Mouse (Mus musculus): Measurements from ENCODE around the gene Jkamp. TPM values are rescaled to one million over a fixed set of nuclear protein-coding genes. Genes with fewer than 3 reads are reported as not detected.

Jkamp gene
- polyA plus RNA-seq, 1 experiment from 2014 or later = 48.2 TPM

DNA sequence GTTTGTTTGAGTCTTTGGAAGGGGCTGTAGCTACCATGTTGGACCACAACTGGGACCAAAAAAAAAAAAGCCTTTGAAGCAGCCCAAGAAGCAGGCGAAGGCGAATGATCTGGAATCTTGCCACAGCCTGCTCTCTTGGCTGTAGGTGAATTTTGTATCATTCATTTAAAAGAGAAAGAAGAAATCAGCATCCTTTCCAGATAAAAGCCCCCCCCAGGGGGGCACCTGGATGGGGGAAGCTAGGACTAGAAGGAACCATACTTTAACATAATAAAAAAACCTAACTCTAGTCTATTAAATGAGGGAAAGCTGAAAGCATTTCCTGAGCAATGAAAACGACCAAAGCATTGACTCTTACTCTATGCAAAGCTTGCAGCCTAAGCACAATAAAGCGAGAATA lies 34.6 kb upstream of the Jkamp start:
- DNase-seq (ENCODE audit: low spot score) (no peak), ATAC-seq (replicated peaks; ENCODE audit: insufficient number of reproducible peaks, low FRiP score, low TSS enrichment, low read depth) (no peak)
- 82% methylated on average over 4 of the region's 4 CpGs for WGBS

DNA sequence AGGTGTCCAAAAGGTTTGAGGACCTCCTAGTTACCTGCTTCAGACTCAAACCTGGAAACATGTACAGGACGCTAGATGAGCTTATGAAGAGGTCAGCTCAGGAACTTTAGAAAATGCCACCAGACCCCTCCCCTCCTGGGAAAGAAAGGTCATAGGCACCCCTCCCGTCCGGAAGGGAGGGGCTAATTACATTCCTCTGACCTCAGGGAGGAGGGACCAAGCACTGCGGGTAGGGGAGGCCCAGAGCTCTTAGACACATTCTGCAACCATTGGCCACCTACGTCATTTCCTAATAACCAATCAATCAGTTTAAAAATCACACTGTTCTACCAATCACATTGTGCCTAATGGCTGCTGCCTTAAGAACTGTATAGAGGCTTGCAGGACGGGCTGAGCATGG lies 32.8 kb upstream of the Jkamp start:
- DNase-seq (ENCODE audit: low spot score) = no peak
- Histone ChIP-seq H3K36me3 (replicated peaks; ENCODE audit: control insufficient read depth, insufficient read depth, low read depth, low read length) (no peaks in the 10 kb centered on the region), H3K4me1 (ENCODE audit: control insufficient read depth, insufficient read depth, low read length) (no peaks in the 10 kb centered on the region), H3K4me2 (ENCODE audit: low read depth, low read length) (no peak overlapping the region), H3K27me3 (ENCODE audit: control insufficient read depth, insufficient read depth, low read length) (no peaks in the 10 kb centered on the region), H3K9me3 (replicated peaks; ENCODE audit: control insufficient read depth, low read length) (no peaks in the 10 kb centered on the region), H3K9ac (replicated peaks; ENCODE audit: low read length) (no peak overlapping the region), H3K4me3 (ENCODE audit: low read depth, low read length) (no peak overlapping the region), H3K27ac (replicated peaks; ENCODE audit: low read depth, low read length) (no peak overlapping the region)
- WGBS = 75% methylated on average over 6 of the region's 6 CpGs
- no peak for ATAC-seq (replicated peaks; ENCODE audit: insufficient number of reproducible peaks, low FRiP score, low TSS enrichment, low read depth)

More for the DNA sequence above, 34.6 kb upstream of the Jkamp start:
- H3K4me2 ChIP-seq (ENCODE audit: low read depth, low read length) = no peak overlapping the region
- no peaks in the 10 kb centered on the region for H3K36me3 ChIP-seq (replicated peaks; ENCODE audit: control insufficient read depth, insufficient read depth, low read depth, low read length)
- no peak overlapping the region for H3K4me3 ChIP-seq (ENCODE audit: low read depth, low read length)
- no peaks in the 10 kb centered on the region for H3K27me3 ChIP-seq (ENCODE audit: control insufficient read depth, insufficient read depth, low read length)
- no peaks in the 10 kb centered on the region for H3K4me1 ChIP-seq (ENCODE audit: control insufficient read depth, insufficient read depth, low read length)
- H3K9me3 ChIP-seq (replicated peaks; ENCODE audit: control insufficient read depth, low read length) = no peaks in the 10 kb centered on the region
- no peak overlapping the region for H3K9ac ChIP-seq (replicated peaks; ENCODE audit: low read length)
- H3K27ac ChIP-seq (replicated peaks; ENCODE audit: low read depth, low read length) = no peak overlapping the region

DNA sequence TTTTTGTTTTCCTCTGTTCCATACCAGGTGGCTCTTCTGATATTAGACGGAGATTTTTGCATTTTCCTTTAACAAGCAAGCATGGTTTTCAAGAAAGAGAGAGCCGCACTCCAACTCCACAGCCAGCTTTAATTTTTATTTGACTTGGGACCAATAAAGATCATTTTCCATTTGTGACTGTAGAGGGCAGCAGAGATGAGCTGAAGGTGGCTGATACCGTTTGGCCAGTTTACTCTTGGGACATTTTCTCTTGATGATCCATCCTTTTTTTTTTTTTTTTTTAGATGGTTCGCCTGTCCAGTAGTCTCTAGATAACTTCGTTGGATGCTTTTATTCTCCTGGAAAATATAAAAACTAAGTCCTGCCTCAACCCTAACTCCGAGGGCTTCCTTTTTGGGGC lies 32.1 kb upstream of the Jkamp start:
- H3K27me3 ChIP-seq (ENCODE audit: control insufficient read depth, insufficient read depth, low read length) = no peaks in the 10 kb centered on the region
- H3K4me1 ChIP-seq (ENCODE audit: control insufficient read depth, insufficient read depth, low read length) = no peaks in the 10 kb centered on the region
- DNase-seq (ENCODE audit: low spot score) (peak; percentile 56), ATAC-seq (replicated peaks; ENCODE audit: insufficient number of reproducible peaks, low FRiP score, low TSS enrichment, low read depth) (no peak)
- H3K27ac ChIP-seq (replicated peaks; ENCODE audit: low read depth, low read length) = no peak overlapping the region
- no peaks in the 10 kb centered on the region for H3K36me3 ChIP-seq (replicated peaks; ENCODE audit: control insufficient read depth, insufficient read depth, low read depth, low read length)
- H3K4me3 ChIP-seq (ENCODE audit: low read depth, low read length) = no peak overlapping the region
- H3K9me3 ChIP-seq (replicated peaks; ENCODE audit: control insufficient read depth, low read length) = no peaks in the 10 kb centered on the region
- no peak overlapping the region for H3K9ac ChIP-seq (replicated peaks; ENCODE audit: low read length)
- H3K4me2 ChIP-seq (ENCODE audit: low read depth, low read length) = no peak overlapping the region
- 43% methylated on average over 6 of the region's 6 CpGs for WGBS

DNA sequence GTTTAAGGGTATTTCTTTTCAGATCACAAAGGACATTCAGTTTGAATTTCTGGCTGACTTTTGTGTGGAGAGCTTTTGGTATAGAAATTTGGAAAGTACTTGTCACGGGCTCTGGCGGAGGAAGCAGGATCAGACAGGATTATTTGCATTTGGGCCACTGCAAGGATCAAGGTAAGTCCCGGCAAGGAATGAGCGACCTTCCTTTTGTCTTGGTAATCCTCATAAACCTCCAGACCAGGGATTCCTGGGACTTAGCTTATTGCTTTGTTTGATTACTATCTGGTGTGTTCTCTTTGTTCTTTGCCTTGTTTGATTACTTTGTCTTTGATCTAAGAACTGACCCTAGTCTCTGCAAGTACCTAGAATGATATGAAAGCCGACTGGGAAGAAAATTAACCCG lies 31.5 kb upstream of the Jkamp start:
- no peaks in the 10 kb centered on the region for H3K9me3 ChIP-seq (replicated peaks; ENCODE audit: control insufficient read depth, low read length)
- H3K4me2 ChIP-seq (ENCODE audit: low read depth, low read length) = no peak overlapping the region
- no peak overlapping the region for H3K4me3 ChIP-seq (ENCODE audit: low read depth, low read length)
- H3K27ac ChIP-seq (replicated peaks; ENCODE audit: low read depth, low read length) = no peak overlapping the region
- no peak for ATAC-seq (replicated peaks; ENCODE audit: insufficient number of reproducible peaks, low FRiP score, low TSS enrichment, low read depth)
- no peaks in the 10 kb centered on the region for H3K4me1 ChIP-seq (ENCODE audit: control insufficient read depth, insufficient read depth, low read length)
- no peaks in the 10 kb centered on the region for H3K36me3 ChIP-seq (replicated peaks; ENCODE audit: control insufficient read depth, insufficient read depth, low read depth, low read length)
- no peak overlapping the region for H3K9ac ChIP-seq (replicated peaks; ENCODE audit: low read length)
- WGBS = 37% methylated on average over 6 of the region's 6 CpGs
- H3K27me3 ChIP-seq (ENCODE audit: control insufficient read depth, insufficient read depth, low read length) = no peaks in the 10 kb centered on the region
- DNase-seq (ENCODE audit: low spot score) = no peak

DNA sequence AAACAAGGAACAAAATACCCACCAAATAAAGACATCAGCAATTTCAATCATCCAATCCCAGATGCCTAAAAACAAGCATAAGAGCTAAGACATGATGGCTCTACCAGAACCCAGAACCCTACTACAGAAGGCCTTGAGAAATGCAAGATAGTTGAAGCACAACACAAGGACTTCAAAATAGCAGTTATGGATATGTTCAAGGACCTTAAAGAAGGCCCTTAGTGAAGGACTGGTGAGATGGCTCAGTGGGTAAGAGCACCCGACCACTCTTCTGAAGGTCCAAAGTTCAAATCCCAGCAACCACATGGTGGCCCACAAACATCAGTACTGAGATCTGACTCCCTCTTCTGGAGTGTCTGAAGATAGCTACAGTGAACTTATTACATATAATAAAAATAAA lies 27.6 kb upstream of the Jkamp start:
- Histone ChIP-seq H3K36me3 (replicated peaks; ENCODE audit: control insufficient read depth, insufficient read depth, low read depth, low read length) (no peaks in the 10 kb centered on the region), H3K4me3 (ENCODE audit: low read depth, low read length) (no peak overlapping the region), H3K9ac (replicated peaks; ENCODE audit: low read length) (no peak overlapping the region), H3K27ac (replicated peaks; ENCODE audit: low read depth, low read length) (no peak overlapping the region), H3K4me2 (ENCODE audit: low read depth, low read length) (no peak overlapping the region), H3K9me3 (replicated peaks; ENCODE audit: control insufficient read depth, low read length) (no peaks in the 10 kb centered on the region), H3K27me3 (ENCODE audit: control insufficient read depth, insufficient read depth, low read length) (no peaks in the 10 kb centered on the region), H3K4me1 (ENCODE audit: control insufficient read depth, insufficient read depth, low read length) (no peaks in the 10 kb centered on the region)
- no peak for DNase-seq (ENCODE audit: low spot score)
- ATAC-seq (replicated peaks; ENCODE audit: insufficient number of reproducible peaks, low FRiP score, low TSS enrichment, low read depth) = no peak
- WGBS = 95% methylated on average over 1 of the region's 1 CpGs

DNA sequence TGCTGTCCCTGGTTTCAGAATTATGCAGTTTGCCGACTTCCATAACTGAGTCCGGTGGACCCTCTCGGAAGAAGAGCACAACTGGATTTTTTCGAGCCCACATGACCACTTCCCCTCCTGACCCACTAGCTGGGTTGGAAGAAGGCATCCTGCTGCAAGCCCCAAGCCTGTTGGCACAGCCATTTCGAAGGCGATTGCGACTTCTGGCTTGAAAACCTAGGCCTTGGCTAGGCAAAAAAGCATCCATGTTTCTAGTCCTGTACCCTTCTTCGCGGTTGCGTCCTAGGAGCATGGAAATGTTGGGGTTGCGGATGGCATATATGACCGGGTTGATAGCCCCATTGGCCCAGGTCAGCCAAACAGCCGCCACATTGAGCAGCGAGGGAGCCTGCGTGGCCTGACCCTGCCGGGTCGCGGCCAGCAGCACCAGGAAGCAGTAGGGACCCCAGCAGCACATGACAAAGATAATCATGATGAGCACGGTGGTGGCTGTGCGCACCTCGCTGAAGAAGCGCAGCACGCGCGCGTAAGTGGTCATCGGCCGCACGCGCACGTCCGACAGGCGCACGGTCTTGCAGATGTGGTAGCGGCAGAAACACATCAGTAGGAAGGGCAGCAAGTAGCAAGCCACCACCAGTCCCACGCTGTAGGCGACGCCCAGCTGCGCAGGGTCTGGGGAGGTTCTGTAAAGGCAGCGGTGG lies 15.6 kb upstream of the Jkamp start:
- H3K27me3 ChIP-seq (ENCODE audit: control insufficient read depth, insufficient read depth, low read length) = peaks cover 9% of the 10 kb centered on the region
- DNase-seq (ENCODE audit: low spot score) = no peak

DNA sequence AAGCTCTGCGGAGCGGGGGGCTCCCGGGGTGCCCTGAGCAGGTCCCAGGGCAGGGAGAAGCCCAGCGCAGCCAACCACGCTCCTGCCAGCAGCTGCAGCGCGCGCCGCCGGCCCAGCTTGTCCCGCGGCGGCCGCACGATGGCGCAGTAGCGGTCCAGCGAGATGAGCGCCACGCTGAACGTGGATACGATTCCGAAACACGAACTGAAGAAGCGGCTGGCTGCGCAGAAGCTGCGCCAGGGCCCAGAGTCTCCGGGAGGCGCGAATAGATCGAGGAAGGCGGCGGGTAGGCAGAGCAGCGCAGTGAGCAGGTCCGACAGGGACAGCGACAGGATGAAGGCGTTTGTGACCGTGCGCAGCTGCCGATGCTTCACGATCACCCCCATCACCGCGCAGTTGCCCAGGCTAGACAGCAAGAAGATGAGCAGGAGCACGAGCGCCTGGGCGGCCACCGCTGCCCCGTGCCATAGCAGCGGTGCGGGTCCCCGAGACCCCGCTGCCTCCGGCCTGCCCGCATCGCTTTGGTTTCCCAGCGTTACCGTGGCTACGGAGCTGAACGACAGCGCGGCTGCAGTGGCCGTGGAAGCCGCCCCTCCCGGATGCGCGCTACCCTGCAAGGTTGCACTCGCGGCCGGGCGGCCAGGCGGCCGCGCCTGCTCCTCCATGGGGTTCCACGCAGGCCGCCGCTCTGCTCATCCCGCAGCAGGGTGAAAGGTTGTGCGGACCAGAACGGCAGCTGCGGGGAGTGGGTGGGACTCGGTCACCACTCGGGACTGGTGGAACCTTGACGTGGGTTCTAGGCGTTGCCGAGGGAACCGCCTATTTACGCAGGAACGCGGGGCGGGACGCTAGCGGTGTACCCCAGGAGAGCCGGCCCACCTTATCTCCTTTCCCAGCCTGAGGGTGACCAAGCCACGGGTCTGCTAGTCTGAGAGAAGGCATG lies 14.8 kb upstream of the Jkamp start, which contains the start of gene Gpr135:
TSS of gene Gpr135 (minus strand) at position 799 of the 943 bp plus-strand sequence.
- WGBS = under 1% methylated on average over 93 of the region's 94 CpGs
- peak within 1 kb of the TSS; percentile 69 for H3K9ac ChIP-seq (replicated peaks; ENCODE audit: low read length)
- peak within 1 kb of the TSS; percentile 99 for H3K4me2 ChIP-seq (ENCODE audit: low read depth, low read length)
- no peaks in the 10 kb centered on the region for H3K9me3 ChIP-seq (replicated peaks; ENCODE audit: control insufficient read depth, low read length)
- no peaks in the 10 kb centered on the region for H3K36me3 ChIP-seq (replicated peaks; ENCODE audit: control insufficient read depth, insufficient read depth, low read depth, low read length)
- no peak within 1 kb of the TSS for H3K27ac ChIP-seq (replicated peaks; ENCODE audit: low read depth, low read length)
- DNase-seq (ENCODE audit: low spot score) (peak; percentile 89), ATAC-seq (replicated peaks; ENCODE audit: insufficient number of reproducible peaks, low FRiP score, low TSS enrichment, low read depth) (peak; percentile 88)
- peaks cover 9% of the 10 kb centered on the region for H3K27me3 ChIP-seq (ENCODE audit: control insufficient read depth, insufficient read depth, low read length)
- peak within 1 kb of the TSS; percentile 65 for H3K4me3 ChIP-seq (ENCODE audit: low read depth, low read length)
- H3K4me1 ChIP-seq (ENCODE audit: control insufficient read depth, insufficient read depth, low read length) = no peaks in the 10 kb centered on the region

More for the DNA sequence above, 15.6 kb upstream of the Jkamp start:
- peak; percentile 32; the same call in 1 of the 2 replicates for ATAC-seq (replicated peaks; ENCODE audit: insufficient number of reproducible peaks, low FRiP score, low TSS enrichment, low read depth)
- Histone ChIP-seq H3K9ac (replicated peaks; ENCODE audit: low read length) (peak overlapping the region; percentile 69), H3K4me2 (ENCODE audit: low read depth, low read length) (peak overlapping the region; percentile 99), H3K9me3 (replicated peaks; ENCODE audit: control insufficient read depth, low read length) (no peaks in the 10 kb centered on the region), H3K4me3 (ENCODE audit: low read depth, low read length) (peak overlapping the region; percentile 65), H3K36me3 (replicated peaks; ENCODE audit: control insufficient read depth, insufficient read depth, low read depth, low read length) (no peaks in the 10 kb centered on the region), H3K4me1 (ENCODE audit: control insufficient read depth, insufficient read depth, low read length) (no peaks in the 10 kb centered on the region), H3K27ac (replicated peaks; ENCODE audit: low read depth, low read length) (no peak overlapping the region)
- 3% methylated on average over 40 of the region's 40 CpGs for WGBS

DNA sequence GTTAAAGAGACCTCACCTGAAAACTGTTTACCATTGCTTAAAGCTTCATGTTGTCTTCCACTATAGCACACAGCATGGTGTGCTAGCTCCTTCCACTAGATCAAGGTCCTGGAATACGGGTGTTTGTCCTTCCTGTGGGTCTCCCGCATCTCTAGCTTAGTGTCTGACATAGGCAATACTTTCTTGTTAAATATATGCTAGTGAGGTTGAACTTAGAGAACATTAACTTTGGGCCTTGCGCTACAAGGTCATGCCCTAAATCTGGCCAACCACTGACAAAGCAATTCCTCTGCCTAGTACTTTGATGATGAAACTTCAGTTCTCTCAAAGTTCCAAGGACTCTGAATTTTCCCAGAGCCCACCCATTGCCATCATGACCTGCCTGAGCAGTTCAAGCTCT lies 7.1 kb upstream of the Jkamp start:
- DNase-seq (ENCODE audit: low spot score) (no peak), ATAC-seq (replicated peaks; ENCODE audit: insufficient number of reproducible peaks, low FRiP score, low TSS enrichment, low read depth) (no peak)
- Histone ChIP-seq H3K9me3 (replicated peaks; ENCODE audit: control insufficient read depth, low read length) (no peaks in the 10 kb centered on the region), H3K4me2 (ENCODE audit: low read depth, low read length) (no peak overlapping the region), H3K36me3 (replicated peaks; ENCODE audit: control insufficient read depth, insufficient read depth, low read depth, low read length) (no peaks in the 10 kb centered on the region), H3K9ac (replicated peaks; ENCODE audit: low read length) (no peak overlapping the region), H3K27ac (replicated peaks; ENCODE audit: low read depth, low read length) (no peak overlapping the region), H3K4me1 (ENCODE audit: control insufficient read depth, insufficient read depth, low read length) (no peaks in the 10 kb centered on the region), H3K27me3 (ENCODE audit: control insufficient read depth, insufficient read depth, low read length) (no peaks in the 10 kb centered on the region), H3K4me3 (ENCODE audit: low read depth, low read length) (no peak overlapping the region)
- 92% methylated on average over 3 of the region's 3 CpGs for WGBS
